Mouse (Mus musculus) inflammation-experienced regulatory T-cells, adult 6 months (primary cell): ENCODE results near the gene Senp2. TPM values are rescaled to one million over a fixed set of nuclear protein-coding genes. Genes with fewer than 3 reads are reported as not detected.

ENCODE experiments used
- ATAC-seq: one replicate; pipeline ENCODE4 v1.8.0; 2017
- polyA plus RNA-seq, 3 experiments: library from polyadenylated mRNA; unstranded; fragments of 100-300 nt; shearing (Covaris generic); gene quantifications; one replicate each; pipeline ENCODE4 v1.2.1; 2017

The Senp2 gene
- polyA plus RNA-seq, 3 experiments from 2014 or later: 13.8 to 19.4 (median 16.1) TPM

DNA sequence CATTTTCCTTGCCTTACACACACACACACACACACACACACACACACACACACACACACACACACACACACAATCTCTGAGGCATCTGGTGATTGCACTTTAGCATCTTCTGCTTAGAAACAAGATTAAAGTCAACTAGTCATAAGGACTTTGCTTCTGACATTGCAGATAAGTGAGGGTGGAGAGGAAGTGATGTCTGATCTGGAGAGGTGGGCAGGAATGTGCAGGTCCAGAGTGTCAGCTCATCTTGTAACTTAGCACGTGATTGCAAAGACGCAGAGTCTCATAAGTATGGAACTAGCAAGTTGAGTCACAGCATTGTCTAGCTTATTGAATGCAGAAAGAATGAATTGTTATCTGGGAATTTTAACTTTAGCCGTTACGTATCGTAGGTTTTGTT is 18.2 kb downstream of the Senp2 start:
- no peak for ATAC-seq

DNA sequence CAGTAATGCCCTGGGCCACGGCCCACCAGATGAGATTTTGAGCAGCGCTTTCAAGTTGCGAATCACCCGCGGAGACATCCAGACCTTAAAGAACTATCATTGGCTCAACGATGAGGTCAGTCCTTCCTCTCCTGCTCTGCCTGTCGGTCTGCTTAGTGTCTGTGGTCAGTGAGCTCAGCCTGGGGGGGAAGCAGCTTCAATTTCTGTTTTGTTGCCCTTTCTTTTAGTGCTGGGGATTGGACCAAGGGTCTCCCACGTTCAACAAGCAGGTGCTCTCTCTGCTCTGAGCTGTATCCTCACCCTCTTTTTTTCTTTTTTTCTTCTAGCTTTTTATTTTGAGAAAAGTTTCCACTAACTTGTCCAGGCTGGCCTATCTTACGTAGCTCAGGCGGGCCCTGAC is 29.3 kb downstream of the Senp2 start:
- ATAC-seq: no peak

DNA sequence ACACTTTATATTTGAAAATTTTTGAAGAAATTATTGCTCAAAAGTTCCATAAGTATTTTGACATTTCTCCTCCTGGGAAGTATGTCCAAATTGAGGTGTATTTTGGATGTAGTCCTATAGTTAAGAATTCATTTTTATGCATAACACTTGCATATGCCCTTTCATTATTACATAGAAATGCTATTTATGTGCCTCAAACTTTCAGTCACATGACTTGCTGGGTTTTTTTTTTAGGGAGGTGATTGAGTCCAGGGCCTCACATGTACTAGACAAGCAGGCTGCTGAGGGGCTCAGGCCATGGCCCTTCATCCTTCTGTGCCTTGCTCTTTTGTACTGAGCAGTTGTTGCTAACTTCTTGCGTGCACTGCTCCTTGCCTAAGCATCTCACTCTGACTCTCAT is 30.7 kb downstream of the Senp2 start:
- ATAC-seq: no peak

DNA sequence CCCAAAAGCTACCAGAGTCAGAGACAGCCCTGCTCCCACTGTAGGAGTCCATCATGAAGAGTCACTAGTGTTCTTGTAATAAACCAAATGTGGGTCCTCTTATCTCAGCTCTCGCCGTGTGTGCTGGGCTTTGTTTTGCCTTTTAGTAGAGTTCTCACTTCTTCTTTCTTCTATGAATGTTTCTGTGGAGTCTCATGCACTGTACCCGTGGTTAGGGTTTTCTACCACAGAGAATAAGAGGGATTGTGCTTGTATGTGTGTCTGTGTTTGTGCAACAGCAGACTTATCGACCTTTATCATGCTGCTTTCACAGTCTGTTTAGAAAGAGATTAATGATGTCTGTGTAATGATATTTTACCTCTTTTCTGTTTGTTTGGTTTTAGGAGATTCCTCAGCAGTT is 34.5 kb downstream of the Senp2 start:
- no peak for ATAC-seq

DNA sequence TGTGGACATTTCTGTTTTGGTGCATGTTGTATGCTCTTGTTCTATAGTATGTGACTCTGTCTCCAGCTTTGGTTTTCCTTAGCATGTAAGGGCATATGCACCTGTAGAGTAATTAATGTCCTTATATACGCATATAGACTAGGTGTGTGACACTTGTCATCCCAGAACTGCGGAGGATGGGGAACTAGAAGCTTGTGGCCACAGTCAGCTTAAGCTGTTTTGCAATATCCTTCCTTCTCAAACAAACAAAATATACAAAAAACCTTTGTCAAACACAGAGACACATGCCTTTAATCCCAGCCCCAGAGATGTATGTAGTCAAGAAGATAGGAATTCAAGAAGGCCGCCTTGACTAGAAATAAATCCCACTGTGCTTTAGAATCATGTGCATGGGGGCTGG is 36.6 kb downstream of the Senp2 start:
- no peak for ATAC-seq

DNA sequence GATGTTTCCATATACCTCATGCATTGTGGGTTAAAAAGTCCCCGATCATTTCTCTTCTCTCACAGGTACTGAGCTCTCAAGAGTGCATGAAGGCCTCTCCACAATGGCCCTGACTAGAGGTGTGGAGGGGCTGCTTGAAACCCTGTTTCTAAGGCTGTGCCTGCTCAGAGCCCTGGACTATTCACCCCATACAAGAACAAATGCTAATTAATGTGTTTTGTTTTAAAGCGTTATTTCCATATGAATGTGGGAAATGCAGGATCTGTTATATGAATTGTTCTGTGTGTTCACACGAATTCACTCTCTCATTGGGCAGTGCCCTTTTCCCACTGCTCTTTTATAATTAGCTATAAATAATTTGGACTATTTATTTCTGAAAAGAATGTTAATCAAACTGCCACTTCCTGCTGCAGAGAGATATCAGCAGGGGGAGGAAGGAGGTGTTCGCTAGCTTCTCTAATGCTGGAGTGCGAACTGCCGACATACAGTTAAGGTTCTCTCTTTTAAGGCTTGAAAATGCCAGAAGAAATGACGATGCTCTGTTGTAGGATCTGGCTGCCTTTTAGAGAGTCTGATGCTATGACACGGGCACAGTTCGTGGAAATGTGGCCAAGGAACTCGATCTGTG is 37.6 kb downstream of the Senp2 start:
- ATAC-seq: no peak

DNA sequence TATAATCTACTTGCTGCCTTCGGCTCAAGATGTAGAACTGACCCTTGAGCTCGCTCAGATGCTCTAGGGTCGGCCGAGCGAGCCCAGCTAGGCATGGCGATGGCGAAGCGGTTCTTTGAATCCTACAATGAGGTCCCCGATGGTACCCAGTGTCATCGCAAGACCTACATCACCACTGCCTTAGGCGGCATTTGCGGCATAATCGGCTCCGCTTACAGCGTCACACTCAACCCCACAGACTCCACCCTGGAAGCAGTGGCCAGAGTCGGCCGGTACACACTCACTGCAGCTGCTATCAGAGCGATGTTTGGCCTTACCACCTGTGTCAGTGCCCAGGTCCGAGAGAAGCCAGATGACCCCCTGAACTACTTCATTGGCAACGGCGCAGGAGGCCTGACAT is 44.1 kb downstream of the Senp2 start:
- ATAC-seq: no peak

DNA sequence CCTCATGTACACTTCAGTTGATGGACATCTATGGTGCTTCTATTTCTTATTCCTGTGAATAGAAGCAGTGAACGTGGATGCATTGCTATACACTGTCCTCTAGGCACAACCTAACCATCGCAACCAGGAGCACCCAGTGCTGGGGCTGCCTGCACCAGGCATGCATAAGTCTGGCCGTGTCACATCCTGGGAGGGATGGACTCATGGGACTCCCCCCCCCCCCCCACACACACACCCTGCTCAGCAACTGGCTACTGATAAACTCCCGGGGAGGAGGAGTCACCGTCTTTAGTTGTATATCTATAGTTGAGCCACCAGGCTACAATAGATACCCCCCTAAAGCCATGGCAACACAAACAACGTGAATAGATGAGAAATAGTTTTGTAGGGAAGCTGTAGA is 48.2 kb downstream of the Senp2 start:
- no peak for ATAC-seq

DNA sequence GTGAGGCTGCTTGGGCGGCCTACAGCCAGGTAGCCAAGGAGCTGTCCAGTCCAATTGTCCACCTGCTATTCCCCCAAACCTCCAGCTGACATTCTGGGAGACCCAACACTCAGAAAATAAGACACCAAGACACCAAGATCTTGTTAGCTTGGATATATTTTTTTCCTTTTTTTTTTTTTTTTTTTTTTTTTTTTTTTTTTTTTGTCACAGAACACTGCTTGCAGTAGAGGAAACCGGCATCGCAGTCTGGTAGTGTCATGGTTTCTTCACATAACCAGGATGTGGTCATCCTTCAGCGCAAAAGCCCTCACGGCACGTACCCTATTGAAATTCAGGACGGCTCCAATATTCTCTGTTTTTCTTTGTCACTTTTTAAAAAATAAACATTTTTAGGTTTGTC is 49.6 kb downstream of the Senp2 start:
- no peak for ATAC-seq

DNA sequence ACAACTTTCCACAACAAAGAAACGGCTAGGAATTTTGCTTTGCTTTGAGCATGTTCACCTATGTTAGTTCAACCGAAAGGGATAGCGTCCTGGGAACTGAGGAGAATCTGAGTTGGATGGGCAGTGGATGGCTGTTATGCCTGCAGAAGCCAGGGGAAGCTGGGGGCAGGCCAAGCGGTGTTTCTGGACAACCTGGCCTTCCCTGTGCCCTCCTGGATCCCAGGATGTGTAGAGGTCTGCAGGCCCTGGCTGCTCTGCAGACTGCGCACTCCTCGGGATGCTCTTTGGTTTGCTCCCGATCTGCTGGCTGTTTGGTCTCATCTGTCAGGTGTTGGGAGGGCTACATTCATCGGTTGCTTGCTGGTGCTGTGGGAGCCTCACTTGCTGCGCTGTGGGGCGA is 51.1 kb downstream of the Senp2 start:
- ATAC-seq: no peak

DNA sequence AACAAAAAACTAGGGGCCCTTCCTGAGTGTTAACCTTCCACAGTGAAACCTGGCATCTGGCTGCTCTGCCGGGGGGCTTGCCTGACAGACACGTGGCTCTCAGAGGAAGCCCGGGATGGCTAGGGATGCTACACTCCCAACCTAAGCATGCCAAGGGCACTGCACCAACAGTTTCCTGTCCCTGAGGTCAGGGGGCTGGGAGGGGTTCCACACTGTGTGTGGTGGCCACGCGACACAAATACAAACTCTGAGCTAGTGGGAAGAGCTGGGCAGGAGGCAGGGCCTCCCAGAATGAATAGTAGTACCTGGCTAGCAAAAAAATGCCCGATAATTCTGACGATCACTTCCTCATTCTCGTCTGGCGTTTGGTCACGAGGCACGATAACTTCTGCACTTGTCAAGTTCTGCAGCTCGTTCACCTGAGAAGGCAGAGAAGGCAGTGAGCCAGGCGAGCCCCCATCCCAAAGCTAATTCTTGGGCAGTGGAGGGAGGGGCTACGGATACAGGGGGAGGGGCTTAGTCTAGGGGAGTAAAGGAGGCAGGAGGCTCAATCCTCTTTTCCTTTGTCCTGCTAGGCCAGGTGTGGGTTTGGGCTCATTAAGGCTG is 52.4 kb downstream of the Senp2 start:
- ATAC-seq: peak; percentile 32

DNA sequence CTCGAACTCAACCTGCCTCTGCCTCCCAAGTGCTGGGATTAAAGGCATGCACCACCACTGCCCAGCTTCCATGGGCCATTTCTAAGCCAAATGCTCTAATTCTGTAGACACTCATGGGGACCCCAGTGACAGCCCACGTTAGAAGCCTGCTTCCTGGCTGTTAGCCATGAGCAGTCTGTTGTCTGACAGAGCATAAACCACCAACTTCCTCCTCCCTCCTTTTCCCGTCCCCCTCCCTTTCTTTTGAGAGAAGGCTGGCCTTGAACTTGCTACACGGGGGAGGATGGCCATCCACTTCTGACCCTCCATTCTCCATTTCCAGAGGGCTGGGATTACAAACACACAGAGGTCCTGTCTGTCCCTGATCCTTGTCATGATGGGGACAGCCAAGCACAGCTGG is 53.0 kb downstream of the Senp2 start:
- ATAC-seq: no peak

DNA sequence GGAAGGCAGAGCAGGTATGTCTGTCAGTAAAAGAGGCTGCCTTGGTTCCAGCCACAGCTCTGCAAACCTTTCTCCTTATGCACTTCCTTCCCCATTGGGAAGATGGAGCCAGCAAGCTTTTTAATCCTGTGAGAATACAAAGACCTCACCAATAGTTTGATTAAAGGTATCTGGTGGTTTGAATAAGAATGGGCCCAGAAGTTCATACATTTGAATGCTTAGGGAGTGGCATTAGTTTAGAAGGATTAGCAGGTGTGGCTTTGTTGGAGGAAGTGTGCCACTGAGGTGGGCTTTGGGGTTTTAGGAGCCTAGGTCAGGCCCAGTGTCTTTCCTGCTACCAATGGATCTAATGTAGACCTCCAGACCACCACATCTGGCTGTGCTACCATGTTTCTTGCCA is 56.3 kb downstream of the Senp2 start:
- no peak for ATAC-seq

DNA sequence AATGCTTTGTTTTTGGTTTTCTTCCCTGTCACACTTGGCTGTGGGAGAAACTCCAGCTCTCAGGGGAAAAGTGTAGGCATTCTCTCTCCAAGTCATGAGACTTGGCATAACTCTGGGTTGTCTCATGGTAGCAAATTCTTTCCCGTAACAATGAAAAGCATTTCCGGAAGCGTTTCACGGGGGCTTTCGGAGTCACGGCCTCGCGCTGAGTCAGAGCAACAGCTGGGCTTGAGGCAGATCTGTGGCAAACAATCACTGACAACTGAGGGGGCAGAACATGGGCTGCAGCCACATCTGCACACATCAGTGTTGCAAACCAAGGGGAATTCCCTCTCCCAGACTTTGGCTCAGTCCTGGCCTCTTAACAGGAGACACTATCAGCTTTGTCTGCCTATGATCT is 58.1 kb downstream of the Senp2 start:
- no peak for ATAC-seq

DNA sequence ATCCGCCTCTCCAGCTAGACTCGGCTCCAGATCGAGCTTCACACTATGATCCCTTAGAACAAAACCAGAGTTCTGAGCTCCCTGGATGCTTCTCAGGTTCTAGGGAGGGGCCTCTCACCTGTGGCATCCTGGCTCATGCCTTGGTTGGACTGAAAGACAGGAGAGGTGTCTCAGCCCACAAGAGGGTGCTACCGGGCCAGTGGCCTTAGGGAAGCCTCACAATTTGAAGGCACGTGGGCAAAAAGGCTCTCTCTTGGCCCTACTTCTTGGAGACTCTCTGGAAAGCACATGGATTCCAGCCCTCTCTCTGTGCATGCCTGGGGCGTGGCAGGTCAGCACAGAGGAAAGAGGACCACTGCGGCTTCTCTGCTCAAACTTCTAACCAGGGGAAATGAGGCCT is 62.1 kb downstream of the Senp2 start:
- ATAC-seq: no peak

DNA sequence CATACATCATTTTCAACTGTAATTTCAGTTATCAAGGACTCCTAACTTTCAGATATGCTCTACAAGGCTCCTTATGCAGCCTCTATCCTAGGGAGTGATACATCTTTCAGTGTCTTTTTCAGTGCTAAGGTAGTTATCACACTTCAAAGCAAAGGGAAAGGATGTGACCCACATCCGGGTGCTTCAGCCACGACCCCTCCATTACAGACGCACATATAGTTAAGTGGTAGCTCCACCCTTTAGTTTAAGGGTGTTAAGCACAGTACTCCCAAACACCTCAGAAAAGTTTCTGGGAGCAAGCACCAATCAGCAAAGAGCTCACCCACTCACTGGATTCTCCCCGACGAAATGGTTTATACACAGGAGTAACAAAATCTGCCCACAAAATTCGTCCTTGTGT is 65.8 kb downstream of the Senp2 start:
- peak; percentile 53 for ATAC-seq

DNA sequence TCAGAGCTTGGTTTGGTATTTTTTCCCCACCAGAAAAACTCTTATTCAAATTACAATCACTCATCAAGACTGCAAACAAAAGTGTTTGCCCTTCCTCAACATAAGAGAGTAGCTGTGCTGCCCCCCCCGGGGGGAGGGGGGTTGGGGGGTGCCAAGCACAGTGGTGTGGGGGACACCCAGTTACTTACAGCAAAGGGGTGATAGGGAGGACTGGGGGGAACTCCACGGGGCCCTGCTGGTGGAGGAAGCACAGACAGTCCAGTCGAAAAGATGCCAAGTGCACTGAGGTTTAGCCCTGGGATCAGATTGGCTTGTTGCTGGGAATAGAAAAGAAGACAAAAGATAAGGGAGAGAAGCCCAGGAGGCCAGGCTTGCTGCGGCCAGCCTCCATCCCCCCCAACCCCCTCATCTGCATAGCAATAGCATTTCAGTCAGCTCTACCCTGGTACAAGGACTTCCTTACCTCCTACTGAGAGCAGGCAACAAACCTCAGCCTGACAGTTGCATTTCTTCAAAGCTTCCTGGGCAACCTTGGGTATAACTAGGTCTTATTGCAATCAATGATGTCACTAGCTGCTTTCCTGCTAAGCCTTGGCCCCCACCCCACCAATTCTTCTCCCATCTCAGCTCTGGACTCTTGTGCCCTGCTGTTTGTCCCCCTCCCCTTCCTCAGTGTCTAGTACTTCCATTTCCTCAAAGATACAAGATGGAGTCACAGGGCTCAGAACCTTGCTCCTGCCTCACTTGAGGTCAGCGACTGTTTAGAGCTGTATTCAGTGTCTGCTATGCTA is 66.7 kb downstream of the Senp2 start:
- no peak for ATAC-seq

DNA sequence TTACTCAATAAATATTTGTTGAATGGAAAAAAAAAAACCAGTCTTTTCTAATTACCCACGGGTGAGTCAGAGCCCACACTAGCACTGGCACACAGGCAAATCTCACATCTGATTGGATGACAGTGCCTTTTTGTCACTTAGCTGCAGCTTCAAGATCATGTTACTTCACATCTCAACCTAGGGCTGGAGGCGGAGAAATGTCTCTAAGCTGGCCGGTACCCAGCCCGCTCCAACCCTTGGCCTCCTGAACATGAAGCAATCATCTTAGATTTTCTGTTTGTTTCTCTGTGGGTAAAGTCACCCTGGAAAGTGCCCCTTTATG is 67.3 kb downstream of the Senp2 start:
- peak; percentile 40 for ATAC-seq

DNA sequence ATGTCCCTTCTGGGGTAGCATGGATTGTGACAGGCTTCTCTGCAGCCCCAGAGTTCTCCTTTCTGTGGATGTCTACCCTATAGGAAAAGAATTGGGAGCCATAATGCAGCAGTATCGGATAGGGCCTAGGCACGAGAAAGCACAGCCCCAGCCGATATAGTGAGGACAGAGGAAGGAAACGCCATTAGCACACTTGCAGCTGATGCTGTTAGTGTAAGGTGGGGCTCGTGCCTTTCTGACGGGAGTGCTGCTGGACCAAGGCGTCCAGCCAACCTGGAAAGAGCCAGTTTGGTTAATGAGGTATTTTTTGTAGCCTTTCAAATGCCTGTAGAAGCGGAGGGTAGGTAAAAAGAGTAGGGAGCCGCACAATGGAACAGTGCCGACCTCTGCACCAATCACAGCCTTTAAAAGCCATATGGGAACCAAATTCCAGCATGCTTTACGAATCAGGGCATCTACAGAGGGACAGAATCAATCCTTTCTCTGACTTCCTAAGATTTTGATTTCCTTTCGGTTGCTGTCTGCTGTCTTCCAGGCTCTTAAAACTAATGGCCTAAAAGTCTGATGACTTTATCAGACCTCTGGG is 70.9 kb downstream of the Senp2 start:
- ATAC-seq: no peak

DNA sequence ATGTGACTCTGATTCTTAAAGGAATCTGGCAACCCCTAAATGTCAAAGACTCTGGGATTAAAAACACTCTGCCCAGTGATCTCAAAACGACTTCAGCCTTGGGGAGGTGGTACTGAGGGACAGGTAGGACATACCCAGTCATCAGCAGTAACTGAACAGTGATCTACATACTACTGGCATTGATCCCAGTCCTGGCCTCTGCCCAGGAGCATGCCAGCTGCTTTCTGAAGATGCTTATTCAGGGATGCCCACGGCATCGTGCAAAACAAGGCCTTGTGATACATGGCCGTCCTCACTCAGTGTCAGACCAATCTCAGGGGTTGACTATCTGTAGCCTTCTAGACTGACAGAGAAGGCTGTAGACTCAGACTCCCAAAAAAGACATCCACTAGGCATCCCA is 76.1 kb downstream of the Senp2 start:
- ATAC-seq: no peak

DNA sequence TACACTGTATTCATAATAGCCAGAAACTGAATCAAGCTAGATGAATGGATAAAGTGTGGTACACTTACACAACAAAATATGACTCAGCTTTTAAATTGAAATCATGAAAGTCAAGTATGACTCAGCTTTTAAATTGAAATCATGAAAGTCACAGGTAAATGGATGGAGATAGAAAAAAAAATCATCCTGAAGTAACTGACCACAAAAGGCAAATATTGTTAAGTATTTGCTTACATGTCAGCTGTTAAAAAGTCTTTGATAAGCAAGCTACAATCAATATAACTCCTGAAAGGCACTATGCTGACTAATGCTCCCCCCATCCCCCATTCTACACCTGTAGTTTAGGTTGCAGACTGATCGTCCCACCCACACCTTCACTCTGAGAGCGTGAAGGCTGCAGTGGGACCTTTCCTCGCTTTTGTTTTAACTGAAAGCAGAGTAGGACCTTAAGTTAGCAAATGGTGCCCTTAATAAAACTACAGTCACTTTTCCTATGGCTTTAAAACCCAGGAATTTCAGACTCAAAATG is 82.0 kb downstream of the Senp2 start:
- no peak for ATAC-seq

DNA sequence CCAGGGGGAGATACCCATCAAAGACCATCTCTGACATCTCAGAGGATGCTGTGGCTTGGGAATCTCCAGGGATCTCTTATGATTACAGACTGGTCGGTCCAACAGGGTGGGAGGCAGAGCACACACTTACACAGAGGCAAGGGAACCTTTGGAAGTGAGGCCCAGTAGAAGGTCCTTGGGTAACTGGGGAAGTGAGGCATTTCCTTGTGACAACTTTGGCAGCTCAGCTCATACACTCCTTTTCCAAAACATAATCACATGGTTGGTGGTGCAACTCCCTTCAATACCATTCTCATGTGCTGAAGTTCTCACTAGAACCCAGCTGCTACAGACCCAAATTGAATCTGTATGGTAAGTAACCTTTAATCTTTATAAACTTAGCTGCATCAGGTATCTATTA is 86.5 kb downstream of the Senp2 start:
- no peak for ATAC-seq

DNA sequence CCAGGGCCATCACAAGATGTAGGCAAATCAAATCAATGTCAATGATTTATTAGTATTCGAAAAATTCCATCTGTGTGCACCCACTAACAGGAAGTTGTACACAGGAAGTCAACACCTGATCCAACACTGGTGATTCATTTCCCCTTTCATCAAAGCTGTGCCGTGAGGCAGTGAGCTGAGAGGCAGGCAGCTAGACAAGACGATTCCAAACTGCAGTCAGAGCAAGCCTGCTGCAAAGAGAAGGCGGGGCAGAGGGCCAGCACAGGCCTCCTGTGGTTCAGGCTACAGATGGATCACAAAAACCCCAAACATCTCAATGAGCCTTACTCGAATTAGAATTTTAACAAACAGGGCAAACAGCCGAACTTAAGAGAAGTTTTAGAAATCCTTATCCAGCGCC is 88.4 kb downstream of the Senp2 start:
- ATAC-seq: no peak
